Mouse (Mus musculus) heart, adult 11 months (tissue): ENCODE measurements around the gene Ap4m1.

Experiments used
- DNase-seq: peaks from one replicate; pipeline ENCODE4 v3.0.0; 2022

Gene Ap4m1

DNA sequence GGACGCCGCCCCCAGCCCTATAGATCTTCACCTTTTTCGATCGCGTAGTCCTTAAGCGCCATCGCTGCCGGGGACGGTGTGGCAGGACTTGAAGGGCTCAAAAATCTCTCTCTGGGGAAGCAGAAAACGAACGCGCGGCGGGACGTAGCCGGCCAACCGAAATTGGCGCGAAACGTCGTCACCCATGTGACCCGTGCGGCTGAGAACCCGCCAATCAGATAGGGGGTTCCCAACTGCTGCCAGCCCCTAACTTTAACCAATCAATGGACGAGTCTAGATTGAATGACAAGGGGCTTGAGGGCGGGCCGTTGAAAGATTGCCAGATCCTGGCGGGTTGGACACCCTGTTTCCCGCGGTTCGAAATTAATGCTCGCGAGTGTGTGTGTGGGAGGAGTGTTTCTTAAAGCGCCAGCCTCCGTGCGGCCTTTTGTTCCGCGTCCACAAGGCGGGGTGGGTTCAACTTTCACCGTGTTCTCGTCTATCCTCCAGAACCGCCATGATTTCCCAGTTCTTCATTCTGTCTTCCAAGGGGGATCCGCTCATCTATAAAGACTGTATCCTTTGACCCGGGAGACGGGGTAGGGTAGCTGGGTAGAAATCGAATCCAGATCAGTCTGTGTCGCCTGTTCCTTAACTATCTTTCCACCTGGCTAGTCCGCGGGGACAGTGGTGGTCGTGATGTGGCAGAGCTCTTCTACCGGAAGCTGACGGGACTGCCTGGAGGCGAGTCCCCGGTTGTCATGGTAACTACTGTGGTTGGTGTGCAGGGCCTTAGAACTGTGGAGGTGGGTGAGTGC lies at the start of gene Ap4m1, which contains the start of gene Mcm7:
Gene Ap4m1 (plus strand): TSS at position 308 of the 797 bp plus-strand sequence.
Gene Mcm7 (minus strand): TSS at position 728 of the 797 bp plus-strand sequence.
- DNase-seq, result peak; percentile 100

DNA sequence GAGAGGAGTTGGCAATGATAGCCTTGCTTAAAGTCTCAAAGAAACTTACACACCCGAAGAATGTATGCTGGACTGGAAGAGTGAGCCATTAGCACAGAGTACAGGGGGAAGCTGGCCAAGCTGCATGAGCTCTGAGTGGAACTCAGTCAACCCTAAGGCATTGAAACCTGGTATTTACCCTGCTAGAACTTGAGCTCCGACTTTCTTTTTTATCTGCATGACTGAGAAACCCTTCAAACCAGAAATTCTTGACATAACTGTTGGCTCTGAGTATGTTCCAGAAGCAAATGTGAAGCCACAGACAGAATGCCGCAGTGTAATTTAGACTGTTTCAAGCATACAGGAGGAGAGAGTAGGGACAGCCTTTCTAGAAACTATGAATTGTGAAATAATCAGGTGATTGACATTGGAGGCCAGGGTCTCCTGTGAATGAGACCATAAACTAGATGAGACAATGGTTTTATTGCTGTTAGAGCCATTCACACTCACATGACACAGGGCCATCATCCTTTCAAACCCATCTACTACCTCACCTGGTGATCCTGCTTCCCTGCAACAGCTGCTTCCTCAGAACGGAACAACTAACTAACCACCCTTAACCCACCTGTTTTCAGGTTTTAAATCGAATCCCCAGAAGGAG lies 39.3 kb upstream of the Ap4m1 start:
- DNase-seq, result no peak

GRCm38 (mm10) chr5:138137257-138137656 lies 34.5 kb upstream of the Ap4m1 start:
- no peak for DNase-seq

- DNase-seq, result no peak
These were observed 33.8 kb upstream of the Ap4m1 start for GRCm38 (mm10) chr5:138137935-138138549.

DNA sequence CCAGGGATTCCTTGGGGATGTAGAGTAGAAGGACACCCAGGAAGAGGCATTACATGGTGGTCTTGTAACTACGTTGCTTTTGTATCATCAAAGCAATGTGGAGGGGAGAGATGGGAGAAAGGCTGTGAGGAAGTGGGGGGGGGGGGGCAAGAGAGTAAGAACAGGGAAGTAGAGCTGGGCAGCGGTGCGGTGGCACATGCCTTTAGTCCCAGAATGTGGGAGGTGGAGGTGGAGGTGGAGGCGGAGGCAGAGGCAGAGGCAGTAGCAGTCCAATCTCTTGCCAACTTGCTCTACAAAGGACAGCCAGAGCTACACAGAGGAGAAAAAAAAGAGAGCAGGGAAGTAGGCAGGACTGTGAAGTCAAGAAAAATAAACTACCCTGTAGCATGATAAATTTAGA lies 33.2 kb upstream of the Ap4m1 start:
- no peak for DNase-seq

- DNase-seq, result no peak
These were observed 17.4 kb upstream of the Ap4m1 start for GRCm38 (mm10) chr5:138154390-138154789.

DNA sequence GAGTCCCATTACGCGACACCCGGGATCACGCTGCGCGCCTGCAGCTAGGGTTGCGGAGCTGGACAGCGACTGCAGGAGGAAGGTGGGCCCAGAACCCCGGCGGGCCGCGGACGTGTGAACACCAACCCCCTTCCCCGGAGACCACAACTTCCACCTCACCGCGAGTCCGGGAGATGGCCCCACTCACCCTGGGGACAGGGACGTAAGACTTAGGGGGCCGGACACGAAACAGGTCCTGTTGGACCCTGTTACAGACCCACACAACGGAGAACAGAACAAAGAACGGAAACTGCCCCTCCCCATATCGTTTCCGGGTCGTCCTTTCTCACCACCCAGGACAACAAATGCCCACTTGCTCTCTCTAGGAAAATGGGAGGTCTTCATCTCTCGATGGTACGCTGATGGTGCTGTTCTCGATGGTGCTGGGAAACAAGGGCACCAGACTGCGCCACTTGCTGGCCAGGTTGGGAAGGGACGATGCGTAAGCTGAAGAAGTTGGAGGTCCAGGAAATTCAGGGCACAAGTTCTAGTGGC lies 16.3 kb upstream of the Ap4m1 start, which contains the start of gene Zfp113:
Gene Zfp113 (minus strand): TSS at position 302 of the 534 bp plus-strand sequence.
- peak; percentile 99 for DNase-seq

GRCm38 (mm10) chr5:138160224-138160762 lies 11.5 kb upstream of the Ap4m1 start:
- DNase-seq, result peak; percentile 85

- peak; percentile 99 for DNase-seq
These were observed 10.7 kb upstream of the Ap4m1 start, which contains the start of gene Cops6 for GRCm38 (mm10) chr5:138160842-138161665. Cops6 (plus strand) TSS chr5:138161071.

GRCm38 (mm10) chr5:138163046-138163445 lies 8.8 kb upstream of the Ap4m1 start:
- DNase-seq, result peak; percentile 84

- DNase-seq, result peak; percentile 79
These were observed 8.2 kb upstream of the Ap4m1 start for GRCm38 (mm10) chr5:138163610-138164009.

- DNase-seq, result no peak
These were observed 6.2 kb upstream of the Ap4m1 start for GRCm38 (mm10) chr5:138165594-138165993.

DNA sequence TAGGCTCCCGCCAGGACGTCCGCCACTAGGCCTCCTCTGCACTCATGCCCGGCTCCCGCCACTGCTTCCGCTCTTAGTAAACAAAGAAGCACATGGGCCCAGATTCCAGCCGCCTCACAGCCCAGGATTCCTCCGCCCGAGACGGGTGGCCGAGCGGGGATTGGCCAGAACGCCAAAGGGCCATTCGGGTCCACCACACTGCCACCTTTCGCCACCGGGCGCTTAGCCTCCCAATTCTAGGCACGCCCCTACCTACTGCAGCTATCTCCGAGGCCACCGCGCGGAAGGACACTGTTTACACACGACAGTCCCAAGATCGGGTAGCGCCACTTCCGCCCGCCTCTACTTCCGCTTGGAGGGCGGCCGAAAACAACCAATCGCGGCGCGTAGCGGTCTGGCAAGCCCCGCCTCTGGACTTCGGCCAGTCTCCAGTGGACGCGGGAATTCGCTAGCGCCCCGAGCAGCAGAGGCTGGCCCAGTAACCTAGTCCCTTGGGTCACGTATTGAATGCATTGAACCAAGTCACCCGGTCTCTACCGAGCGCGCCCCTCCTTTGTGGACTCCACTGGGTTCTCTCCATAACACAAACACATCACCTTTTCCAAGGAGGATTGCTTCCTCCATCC lies 753 bp upstream of the Ap4m1 start:
- DNase-seq, result peak; percentile 100

DNA sequence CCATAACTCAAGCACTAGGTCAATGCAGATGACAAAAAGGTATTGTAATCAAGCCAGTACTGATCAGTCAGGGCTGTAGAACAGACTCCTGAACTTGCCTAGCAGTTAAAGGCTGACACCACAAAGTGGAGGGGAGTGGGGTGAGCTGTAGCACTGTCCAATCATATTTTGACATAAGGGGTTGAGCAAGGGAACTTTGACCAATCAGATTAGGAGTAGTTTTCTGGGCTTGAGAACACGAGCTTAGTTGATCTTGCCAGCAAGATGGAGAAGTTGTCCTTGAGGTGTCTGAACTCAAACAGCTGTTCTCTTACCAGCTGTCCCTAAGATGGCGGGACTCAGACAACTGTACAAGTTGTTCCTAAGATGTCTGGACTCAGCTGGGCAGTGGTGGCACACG lies 1.4 kb downstream of the Ap4m1 start:
- no peak for DNase-seq

DNA sequence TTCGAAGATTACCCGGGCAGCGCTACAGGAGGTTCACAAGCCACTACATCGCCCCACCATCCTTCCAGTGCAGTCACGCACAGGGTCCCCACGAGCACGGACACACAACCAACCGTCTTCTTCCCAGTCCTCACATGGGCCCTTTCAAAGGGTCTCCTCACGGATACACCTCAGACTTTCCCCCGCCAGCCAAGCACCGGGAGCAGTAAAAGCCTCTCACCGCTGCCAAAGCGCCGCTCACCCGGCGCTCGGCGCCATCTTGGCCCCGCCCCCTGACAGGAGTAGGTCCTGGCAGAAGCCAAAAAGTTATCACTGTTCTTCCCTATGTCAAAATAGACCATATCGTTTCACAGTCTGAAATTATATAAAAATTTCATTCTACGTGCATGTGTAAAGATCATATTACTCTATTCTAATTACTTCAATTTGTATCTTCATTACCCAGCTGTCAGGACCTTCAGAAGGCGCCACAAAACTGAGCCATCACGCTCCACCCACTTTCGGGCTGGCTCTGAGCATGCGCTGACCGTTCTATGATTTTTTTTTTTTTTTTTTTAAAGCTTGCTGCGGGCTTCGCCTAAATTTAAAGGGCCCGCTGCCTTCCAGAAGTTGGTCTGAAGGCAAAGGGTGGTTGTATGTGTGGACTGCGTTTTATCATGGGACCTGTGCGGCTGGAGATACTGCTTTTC lies 15.3 kb downstream of the Ap4m1 start, which contains the start of the genes Taf6 and Cnpy4:
Gene Taf6 (minus strand): TSS at position 502 of the 689 bp plus-strand sequence.
Gene Cnpy4 (plus strand): TSS at position 536 of the 689 bp plus-strand sequence.
- DNase-seq, result peak; percentile 99

GRCm38 (mm10) chr5:138187661-138188306 lies 16.0 kb downstream of the Ap4m1 start:
- peak; percentile 98 for DNase-seq

DNA sequence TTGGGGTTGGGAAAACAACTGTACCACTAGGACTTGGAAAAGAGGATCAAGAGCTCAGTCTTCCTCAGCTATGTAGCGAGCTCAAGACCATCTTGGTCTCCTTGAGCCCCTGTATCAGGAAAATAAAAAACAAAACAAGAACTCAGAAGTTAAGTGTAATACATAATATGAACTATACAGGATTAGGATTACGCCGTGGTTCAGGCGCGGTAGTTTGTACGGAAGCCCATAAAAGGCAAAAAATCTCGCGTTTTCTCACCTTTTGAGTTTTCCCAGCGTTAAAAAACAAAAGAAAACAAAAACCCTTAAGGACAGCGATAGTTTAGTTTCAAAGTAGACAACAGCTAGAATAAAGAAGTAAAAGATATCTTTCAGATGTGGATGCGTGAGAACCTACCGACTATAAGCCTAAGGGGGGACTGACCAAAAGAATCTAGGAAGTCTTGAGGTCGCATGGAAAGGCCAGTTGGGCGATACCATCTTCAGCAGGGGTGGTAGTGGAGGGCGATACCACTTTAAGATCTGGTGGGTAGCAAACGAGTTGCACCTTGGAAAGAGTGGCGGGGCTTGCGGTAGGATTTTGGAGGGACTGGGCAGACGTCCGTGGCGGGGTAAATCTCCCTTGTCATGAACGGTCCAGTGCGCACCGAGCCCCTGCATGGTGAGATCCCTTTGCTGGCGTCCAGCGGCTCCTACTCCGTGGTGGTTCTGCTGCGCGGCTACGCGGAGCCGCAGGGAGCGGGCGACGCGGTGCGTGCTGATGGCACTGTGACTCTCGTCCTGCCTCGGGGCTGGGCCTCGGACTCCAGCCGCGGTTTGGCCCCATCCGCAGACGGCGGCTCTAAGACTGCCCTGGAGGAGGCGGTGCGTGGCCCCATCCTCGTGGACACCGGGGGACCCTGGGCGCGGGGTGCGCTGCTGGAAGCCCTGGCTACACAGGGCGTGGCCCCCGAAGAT lies 22.2 kb downstream of the Ap4m1 start, which contains the start of gene Mblac1:
Gene Mblac1 (plus strand): TSS at position 544 of the 957 bp plus-strand sequence.
- peak; percentile 98 for DNase-seq

DNA sequence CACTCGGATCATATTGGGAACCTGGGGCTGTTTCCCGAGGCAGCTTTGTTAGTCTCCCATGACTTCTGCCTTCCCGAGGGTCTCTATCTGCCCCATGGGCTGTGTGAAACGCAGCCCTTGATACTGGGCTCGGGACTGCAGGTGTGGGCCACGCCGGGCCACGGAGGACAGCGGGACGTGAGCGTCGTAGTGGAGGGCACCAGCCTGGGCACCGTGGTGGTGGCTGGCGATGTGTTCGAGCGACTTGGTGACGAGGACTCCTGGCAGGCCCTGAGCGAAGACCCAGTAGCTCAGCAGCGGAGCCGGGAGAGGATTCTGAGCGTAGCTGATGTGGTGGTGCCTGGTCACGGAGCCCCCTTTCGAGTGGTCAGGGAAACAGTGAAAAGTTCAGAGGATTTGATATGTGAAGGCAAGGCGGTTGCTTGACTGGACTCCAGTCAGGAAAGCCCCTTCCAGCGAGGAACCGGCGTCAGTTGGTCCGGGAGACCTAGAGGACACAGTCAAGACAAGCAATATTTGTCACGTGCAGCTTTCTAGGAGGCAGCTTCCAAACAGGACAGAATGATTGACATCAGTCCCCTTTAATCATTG lies 23.0 kb downstream of the Ap4m1 start:
- no peak for DNase-seq
